ENCODE assay signal across 9 mouse cellular contexts in the genomic region with DNA sequence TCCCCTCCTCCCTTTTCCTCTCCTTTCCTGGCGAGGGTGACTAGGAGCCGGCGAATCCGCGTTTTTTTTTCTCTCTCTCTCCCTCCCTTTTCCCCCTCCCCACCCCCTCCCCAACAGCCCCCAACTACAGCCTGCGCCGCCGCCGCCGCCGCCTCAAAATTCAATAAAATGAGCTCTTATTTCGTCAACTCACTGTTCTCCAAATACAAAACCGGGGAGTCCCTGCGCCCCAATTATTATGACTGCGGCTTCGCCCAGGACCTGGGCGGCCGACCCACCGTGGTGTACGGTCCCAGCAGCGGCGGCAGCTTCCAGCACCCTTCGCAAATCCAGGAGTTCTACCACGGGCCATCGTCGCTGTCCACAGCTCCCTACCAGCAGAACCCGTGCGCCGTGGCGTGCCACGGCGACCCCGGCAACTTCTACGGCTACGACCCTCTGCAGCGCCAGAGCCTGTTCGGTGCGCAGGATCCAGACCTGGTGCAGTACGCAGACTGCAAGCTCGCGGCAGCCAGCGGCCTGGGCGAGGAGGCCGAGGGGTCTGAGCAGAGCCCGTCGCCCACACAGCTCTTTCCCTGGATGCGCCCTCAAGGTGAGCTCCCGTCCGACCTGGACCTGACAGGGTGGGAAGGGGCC. TPM values are rescaled to one million over a fixed set of nuclear protein-coding genes. Genes with fewer than 3 reads are reported as not detected.
DNase-seq lines count a peak whose midpoint lies in the region; ATAC-seq lines count a peak whose summit lies in the region.
"Had no signal": no experiment of that assay in that cellular context is flagged by ENCODE, and none has a peak within 500 bp of the region (broad histone marks: within the 10 kb centered on the region; RNA-seq: fewer than 3 reads in every experiment).

No protein-coding gene starts in this region.

- no peak overlapping the region for H3K9ac ChIP-seq in midbrain, embryonic 16.5 days (ENCODE audit: low read depth, low read length)

- H3K9me3 ChIP-seq in heart, embryonic 10.5 days, result no peaks in the 10 kb centered on the region
- H3K9me3 ChIP-seq in limb, embryonic 10.5 days (replicated peaks), result no peaks in the 10 kb centered on the region
- no peaks in the 10 kb centered on the region for H3K9me3 ChIP-seq in midbrain, embryonic 16.5 days (replicated peaks; ENCODE audit: control insufficient read depth, low read length, poor library complexity, severe bottlenecking)

- peaks cover 31% of the 10 kb centered on the region for H3K4me1 ChIP-seq in heart, embryonic 10.5 days
- H3K4me1 ChIP-seq in limb, embryonic 10.5 days, result peaks cover 82% of the 10 kb centered on the region
- peaks cover 4% of the 10 kb centered on the region; the same call in 1 of the 2 replicates for H3K4me1 ChIP-seq in midbrain, embryonic 16.5 days (ENCODE audit: control insufficient read depth, insufficient read depth, low read length)

- peaks cover 100% of the 10 kb centered on the region for H3K27me3 ChIP-seq in heart, embryonic 10.5 days (ENCODE audit: insufficient read depth, poor library complexity, severe bottlenecking)
- peaks cover 99% of the 10 kb centered on the region for H3K27me3 ChIP-seq in limb, embryonic 10.5 days (ENCODE audit: low read depth, poor library complexity, severe bottlenecking)
- H3K27me3 ChIP-seq in midbrain, embryonic 16.5 days (ENCODE audit: control insufficient read depth, insufficient read depth, low read depth, low read length), result peaks cover 75% of the 10 kb centered on the region

- peak overlapping the region; percentile 23 for H3K4me3 ChIP-seq in heart, embryonic 10.5 days
- H3K4me3 ChIP-seq in limb, embryonic 10.5 days, result peak overlapping the region; percentile 65
- H3K4me3 ChIP-seq in midbrain, embryonic 16.5 days (ENCODE audit: low read depth, low read length), result no peak overlapping the region

- ATAC-seq in midbrain, embryonic 16.5 days, result no peak

- under 1% methylated on average over 49 of the region's 49 CpGs for WGBS in heart, embryonic 10.5 days
- under 1% methylated on average over 49 of the region's 49 CpGs for WGBS in limb, embryonic 10.5 days
- under 1% methylated on average over 49 of the region's 49 CpGs for WGBS in midbrain, embryonic 16.5 days

- DNase-seq in heart, embryonic 10.5 days (ENCODE audit: low spot score), result peak; percentile 76
- DNase-seq in heart, adult 11 months, result no peak
- peak; percentile 49 for DNase-seq in urinary bladder, adult 2 months (ENCODE audit: low spot score)
- DNase-seq in urinary bladder, postnatal 25 days (ENCODE audit: low spot score), result no peak
- peak; percentile 85 for DNase-seq in limb, embryonic 10.5 days (ENCODE audit: low spot score)
- DNase-seq in yolk sac, embryonic 10.5 days (ENCODE audit: low spot score), result peak; percentile 56
- DNase-seq in cerebellum, adult 8-10 months, result no peak

- no peak overlapping the region for H3K4me2 ChIP-seq in midbrain, embryonic 16.5 days (ENCODE audit: low read length)

- no peaks in the 10 kb centered on the region for H3K36me3 ChIP-seq in heart, embryonic 10.5 days
- no peaks in the 10 kb centered on the region for H3K36me3 ChIP-seq in limb, embryonic 10.5 days
- H3K36me3 ChIP-seq in midbrain, embryonic 16.5 days (ENCODE audit: control insufficient read depth, insufficient read depth, low read length), result no peaks in the 10 kb centered on the region

- no peak overlapping the region for H3K27ac ChIP-seq in heart, embryonic 10.5 days
- H3K27ac ChIP-seq in limb, embryonic 10.5 days, result peak overlapping the region; percentile 89
- H3K27ac ChIP-seq in midbrain, embryonic 16.5 days (ENCODE audit: low read length), result no peak overlapping the region

RNA-seq across cellular contexts. Expression of gene Hoxb8, which starts 1.2 kb away (rescaled TPM):
- polyA plus RNA-seq in heart, embryonic 10.5 days (2016; fragmentation: Nextera tagmentation; extraction: Ambion mirVana), result 0.30 TPM in 1 of 2 replicates, not detected in the other
- polyA plus RNA-seq in urinary bladder, adult 2 months (2012; rRNA removed), result 12.0 and 13.4 TPM in 2 replicates
- 0.95 and 1.2 TPM in 2 replicates for polyA plus RNA-seq in limb, embryonic 10.5 days (2016; fragmentation: Nextera tagmentation; extraction: Ambion mirVana)
- not detected in 2 replicates for polyA plus RNA-seq in midbrain, embryonic 16.5 days (2015; fragmentation: Nextera tagmentation; extraction: Ambion mirVana)

RNA-seq across cellular contexts. Expression of gene Hoxb7, which starts 3.5 kb away (rescaled TPM):
- 0.11 and 1.3 TPM in 2 replicates for polyA plus RNA-seq in heart, embryonic 10.5 days (2016; fragmentation: Nextera tagmentation; extraction: Ambion mirVana)
- 9.5 and 9.6 TPM in 2 replicates for polyA plus RNA-seq in urinary bladder, adult 2 months (2012; rRNA removed)
- polyA plus RNA-seq in limb, embryonic 10.5 days (2016; fragmentation: Nextera tagmentation; extraction: Ambion mirVana), result 7.1 and 10.2 TPM in 2 replicates
- not detected in 2 replicates for polyA plus RNA-seq in midbrain, embryonic 16.5 days (2015; fragmentation: Nextera tagmentation; extraction: Ambion mirVana)

RNA-seq across cellular contexts. Expression of gene Hoxb6, which starts 9.4 kb away (rescaled TPM):
- 0.42 and 2.2 TPM in 2 replicates for polyA plus RNA-seq in heart, embryonic 10.5 days (2016; fragmentation: Nextera tagmentation; extraction: Ambion mirVana)
- polyA plus RNA-seq in urinary bladder, adult 2 months (2012; rRNA removed), result 12.9 and 13.7 TPM in 2 replicates
- 6.1 and 7.9 TPM in 2 replicates for polyA plus RNA-seq in limb, embryonic 10.5 days (2016; fragmentation: Nextera tagmentation; extraction: Ambion mirVana)
- polyA plus RNA-seq in midbrain, embryonic 16.5 days (2015; fragmentation: Nextera tagmentation; extraction: Ambion mirVana), result not detected in 2 replicates

RNA-seq across cellular contexts. Expression of gene Hoxb9, which starts 11.7 kb away (rescaled TPM):
- polyA plus RNA-seq in heart, embryonic 10.5 days (2016; fragmentation: Nextera tagmentation; extraction: Ambion mirVana), result 0.75 TPM in 1 of 2 replicates, not detected in the other
- 2.7 and 3.2 TPM in 2 replicates for polyA plus RNA-seq in urinary bladder, adult 2 months (2012; rRNA removed)
- 3.4 and 3.8 TPM in 2 replicates for polyA plus RNA-seq in limb, embryonic 10.5 days (2016; fragmentation: Nextera tagmentation; extraction: Ambion mirVana)
- polyA plus RNA-seq in midbrain, embryonic 16.5 days (2015; fragmentation: Nextera tagmentation; extraction: Ambion mirVana), result not detected in 2 replicates
- polyA plus RNA-seq: liver, adult 2 months had no signal

RNA-seq across cellular contexts. Expression of gene Hoxb5, which starts 20.2 kb away (rescaled TPM):
- 1.0 and 5.2 TPM in 2 replicates for polyA plus RNA-seq in heart, embryonic 10.5 days (2016; fragmentation: Nextera tagmentation; extraction: Ambion mirVana)
- 5.8 and 7.4 TPM in 2 replicates for polyA plus RNA-seq in urinary bladder, adult 2 months (2012; rRNA removed)
- 5.5 and 5.9 TPM in 2 replicates for polyA plus RNA-seq in limb, embryonic 10.5 days (2016; fragmentation: Nextera tagmentation; extraction: Ambion mirVana)
- 0.14 TPM in 1 of 2 replicates, not detected in the other for polyA plus RNA-seq in midbrain, embryonic 16.5 days (2015; fragmentation: Nextera tagmentation; extraction: Ambion mirVana)

Comparison
In these comparisons a context has a peak if more than half of its experiments do, and no peak if none do; other contexts are left out.
1. DNase-seq: peak in heart, embryonic 10.5 days (single experiment), urinary bladder, adult 2 months (single experiment), limb, embryonic 10.5 days (single experiment) and yolk sac, embryonic 10.5 days (single experiment); none in heart, adult 11 months (single experiment), urinary bladder, postnatal 25 days (single experiment) and cerebellum, adult 8-10 months (single experiment).